Mouse (Mus musculus): ENCODE results near the gene Stfa1. TPM values are rescaled to one million over a fixed set of nuclear protein-coding genes. Genes with fewer than 3 reads are reported as not detected.
"Not testable (repeated sequence)": the region's sequence is repeated elsewhere in the genome, so short reads cannot be mapped to it uniquely, and the experiment has no call there.

Stfa1 gene
- not detected for total RNA-seq (2022)

DNA sequence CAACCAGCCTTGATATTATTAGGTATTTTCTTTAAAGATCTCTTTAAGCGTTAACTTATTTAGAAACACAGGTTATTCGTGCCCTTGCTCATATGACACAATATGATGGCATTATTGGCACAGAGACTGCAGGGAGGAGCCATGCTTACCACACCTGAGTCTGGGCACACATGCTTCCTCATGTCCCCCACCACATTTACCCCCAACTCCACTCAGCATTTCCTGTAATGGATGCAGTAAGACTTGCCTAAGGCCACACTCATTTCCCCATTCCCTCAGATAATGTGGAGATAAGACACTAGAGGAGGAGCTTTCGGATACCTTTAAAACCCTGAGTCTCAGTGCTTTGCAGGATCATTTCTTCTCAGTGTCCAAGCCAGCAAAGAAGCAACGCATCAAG is at the start of gene Stfa1:
Gene Stfa1 (plus strand): TSS at position 156 of the 400 bp plus-strand sequence.
- DNase-seq (ENCODE audit: low spot score), result not testable (repeated sequence)

DNA sequence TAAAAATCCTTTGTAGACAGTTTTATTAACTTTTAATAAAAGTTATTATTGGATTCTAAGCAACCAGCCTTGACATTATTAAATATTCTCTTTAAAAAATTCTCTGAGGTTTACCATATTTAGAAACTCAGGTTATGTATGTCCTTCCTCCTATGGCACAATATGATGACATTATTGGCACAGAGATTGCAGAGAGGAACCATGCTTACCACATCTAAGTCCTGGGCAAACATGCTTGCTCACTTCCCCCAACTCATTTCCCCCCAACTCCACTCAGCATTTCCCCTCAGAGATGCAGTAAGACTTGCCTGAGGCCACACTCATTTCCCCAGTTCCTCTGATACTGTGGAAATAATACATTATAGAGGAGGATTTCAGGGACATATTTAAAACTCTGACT is 16.2 kb upstream of the Stfa1 start:
- DNase-seq (ENCODE audit: low spot score), result not testable (repeated sequence)

DNA sequence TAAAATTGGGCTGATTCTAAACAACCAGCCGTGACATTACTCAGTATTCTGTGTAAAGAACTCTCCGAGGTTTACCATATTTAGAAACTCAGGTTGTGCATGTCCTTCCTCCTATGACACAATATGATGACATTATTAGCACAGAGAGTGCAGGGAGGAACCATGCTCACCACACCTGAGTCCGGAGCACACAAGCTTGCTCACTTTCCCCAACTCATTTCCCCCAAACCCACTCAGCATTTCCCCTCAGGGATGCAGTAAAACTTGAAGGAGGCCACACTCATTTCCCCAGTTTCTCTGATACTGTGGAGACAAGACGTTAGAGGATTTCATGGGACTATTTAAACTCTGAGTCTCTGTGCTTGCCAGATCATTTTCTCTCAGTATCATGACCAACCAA is 12.4 kb downstream of the Stfa1 start:
- no peak for DNase-seq (ENCODE audit: low spot score)

DNA sequence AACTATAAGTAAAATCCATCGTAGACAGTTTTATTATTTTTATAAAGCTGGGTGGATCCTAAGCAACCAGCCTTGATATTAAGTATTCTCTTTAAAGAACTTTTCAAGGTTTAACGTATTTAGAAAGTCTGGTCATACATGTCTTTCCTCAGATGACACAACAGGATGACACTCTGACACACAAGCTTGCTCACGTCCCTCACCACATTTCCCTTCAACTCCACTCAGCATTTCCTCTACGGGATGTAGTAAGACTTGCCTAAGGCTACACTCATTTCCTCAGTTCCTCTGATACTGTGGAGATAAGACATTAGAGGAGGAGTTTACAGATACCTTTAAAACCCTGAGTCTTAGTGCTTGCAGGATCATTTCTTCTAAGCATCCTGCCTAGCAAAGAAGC is 30.9 kb downstream of the Stfa1 start:
- no peak for DNase-seq (ENCODE audit: low spot score)

DNA sequence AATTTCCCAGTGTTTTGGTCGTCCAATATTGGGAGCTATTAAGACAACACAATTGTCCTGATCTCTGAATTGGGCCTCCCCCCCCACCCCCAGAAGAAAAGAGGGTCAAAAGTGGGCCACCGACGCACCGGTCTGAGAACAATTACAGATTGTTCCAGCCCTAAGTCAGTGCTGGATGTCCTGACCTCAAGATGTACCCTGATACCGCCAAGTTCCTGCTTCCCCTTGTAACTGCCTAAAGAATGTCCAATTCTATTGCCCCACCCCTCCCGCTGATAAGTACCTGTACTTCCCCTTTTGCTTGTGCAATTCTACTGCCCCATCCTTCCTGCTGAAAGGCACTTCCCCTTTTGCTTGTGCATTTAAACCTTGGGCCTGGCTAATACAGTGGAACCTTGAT is 39.4 kb downstream of the Stfa1 start:
- not testable (repeated sequence) for DNase-seq (ENCODE audit: low spot score)

DNA sequence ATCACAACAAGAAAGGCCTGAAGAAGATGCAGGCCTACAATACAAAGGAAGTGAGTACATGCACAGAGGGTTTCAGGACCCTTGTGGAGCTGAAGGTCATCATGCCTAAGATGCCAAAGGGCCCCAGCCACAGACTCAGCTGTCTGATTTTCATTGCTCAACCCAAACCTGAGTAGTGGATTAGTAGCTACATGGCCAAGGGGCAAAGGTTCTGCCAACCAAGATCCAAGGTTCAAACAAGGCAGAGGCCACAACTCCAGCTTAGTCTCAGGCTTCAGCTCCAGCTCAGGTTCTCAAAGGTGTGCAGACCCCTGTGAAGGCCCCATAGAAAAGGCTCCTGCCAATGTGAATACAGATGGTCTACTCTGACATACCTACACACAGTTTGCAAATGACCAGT is 42.5 kb downstream of the Stfa1 start:
- DNase-seq (ENCODE audit: low spot score), result no peak

DNA sequence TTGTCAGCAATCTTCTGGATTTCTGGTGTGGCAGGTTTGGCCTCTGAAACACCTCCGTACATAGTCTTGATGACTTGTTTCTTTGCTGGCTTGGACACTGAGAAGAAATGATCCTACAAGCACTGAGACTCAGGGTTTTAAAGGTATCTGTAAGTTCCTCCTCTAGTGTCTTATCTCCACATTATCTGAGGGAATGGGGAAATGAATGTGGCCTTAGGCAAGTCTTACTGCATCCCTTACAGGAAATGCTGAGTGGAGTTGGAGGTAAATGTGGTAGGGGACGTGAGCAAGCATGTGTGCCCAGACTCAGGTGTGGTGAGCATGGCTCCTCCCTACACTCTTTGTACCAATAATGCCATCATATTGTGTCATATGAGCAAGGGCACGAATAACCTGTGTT is 57.5 kb downstream of the Stfa1 start, which contains the start of gene BC117090:
Gene BC117090 (minus strand): TSS at position 101 of the 400 bp plus-strand sequence.
- DNase-seq (ENCODE audit: low spot score), result no peak

Other genes with a start within 250 kb of the Stfa1 start
- 1 to 10 TPM; 2.9 to 4.2 (median 3.7) TPM for gene Wdr5b, start 235.8 kb upstream of the Stfa1 start, total RNA-seq (2022)
- gene Fam162a, start 205.4 kb upstream of the Stfa1 start, total RNA-seq (2022), result 100 to 1,000 TPM; 233 to 250 (median 245) TPM
- 10 to 100 TPM; 28.4 to 36.5 (median 31.4) TPM for gene Ccdc58, start 205.3 kb upstream of the Stfa1 start, total RNA-seq (2022)
- not detected for gene Csta1, start 145.7 kb upstream of the Stfa1 start, total RNA-seq (2022)
- not detected for gene Stfa2l1, start 120.1 kb upstream of the Stfa1 start, total RNA-seq (2022)
- gene Gm5483, start 92.7 kb upstream of the Stfa1 start, total RNA-seq (2022), result not detected
- not detected for gene Gm5416, start 66.5 kb upstream of the Stfa1 start, total RNA-seq (2022)
- gene 2010005H15Rik, start 55.5 kb upstream of the Stfa1 start, total RNA-seq (2022), result not detected
- not detected for gene BC117090, start 57.4 kb downstream of the Stfa1 start, total RNA-seq (2022)
- not detected for gene BC100530, start 90.8 kb downstream of the Stfa1 start, total RNA-seq (2022)
- not detected for gene Stfa2, start 131.5 kb downstream of the Stfa1 start, total RNA-seq (2022)
- not detected for gene Stfa3, start 178.4 kb downstream of the Stfa1 start, total RNA-seq (2022)

Data from heart, adult 8-10 months (tissue).